Mouse (Mus musculus): ENCODE results near the gene Hacd1.

Hacd1 gene

DNA sequence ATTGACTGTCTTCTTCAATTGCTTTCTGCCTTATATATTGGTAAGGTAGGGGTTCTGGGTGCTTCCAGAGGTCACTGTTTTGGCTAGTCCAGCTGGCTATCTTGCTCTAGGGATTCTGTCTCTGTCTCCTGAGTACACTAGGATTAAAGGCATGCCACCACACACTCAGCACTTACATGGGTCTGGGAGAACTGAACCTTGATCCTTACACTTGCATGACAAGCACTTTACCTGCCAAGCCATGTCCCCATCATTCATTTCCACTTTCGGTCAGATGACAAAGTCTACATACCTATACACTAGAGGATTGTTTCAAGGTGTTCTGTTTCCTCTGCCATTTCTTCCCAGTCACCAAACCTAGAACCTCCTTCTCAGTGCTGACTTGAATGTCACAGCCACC, 50.8 kb downstream of the Hacd1 start:
- no peak for DNase-seq (ENCODE audit: low spot score in 2 of 2)

DNA sequence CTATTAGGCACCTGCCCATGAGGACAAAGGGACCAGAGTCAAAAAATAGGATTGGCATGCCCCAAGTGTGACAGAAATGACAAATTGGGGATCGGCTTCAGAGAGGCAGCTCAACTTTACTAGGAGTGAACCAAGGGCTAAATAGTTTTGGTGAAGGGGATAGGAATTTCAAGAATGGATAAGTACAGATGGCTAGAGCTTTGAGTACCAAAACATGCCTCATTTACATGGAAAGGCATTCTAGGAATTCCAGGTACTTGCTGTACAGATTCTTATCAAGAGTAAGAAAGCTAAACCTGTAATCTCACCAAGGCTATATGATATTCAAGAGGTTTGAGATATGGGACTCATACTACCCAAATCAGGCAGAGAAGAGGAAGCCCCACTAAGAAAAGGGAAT, 95.8 kb downstream of the Hacd1 start:
- DNase-seq (ENCODE audit: low spot score in 2 of 2): no peak

DNA sequence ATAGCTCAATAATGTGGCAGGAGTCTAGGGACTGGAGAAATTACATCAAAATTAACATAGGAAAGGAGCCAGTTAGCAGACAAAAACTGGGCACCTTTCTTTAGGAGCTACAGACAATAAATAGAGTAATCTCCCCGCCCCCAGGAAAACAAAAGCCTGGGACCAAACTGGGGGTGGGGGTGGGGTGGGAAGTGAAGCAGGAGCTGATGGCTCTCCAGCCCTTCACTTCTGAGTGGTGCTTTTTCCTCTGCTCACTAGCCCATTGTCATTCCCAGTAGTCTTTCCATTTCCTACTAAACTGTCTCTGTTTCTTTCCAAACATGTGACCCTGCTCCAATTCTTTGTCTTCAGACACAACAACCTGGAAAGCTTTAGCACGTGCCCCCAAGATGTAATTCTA, 99.5 kb downstream of the Hacd1 start:
- no peak for DNase-seq (ENCODE audit: low spot score in 2 of 2)

DNA sequence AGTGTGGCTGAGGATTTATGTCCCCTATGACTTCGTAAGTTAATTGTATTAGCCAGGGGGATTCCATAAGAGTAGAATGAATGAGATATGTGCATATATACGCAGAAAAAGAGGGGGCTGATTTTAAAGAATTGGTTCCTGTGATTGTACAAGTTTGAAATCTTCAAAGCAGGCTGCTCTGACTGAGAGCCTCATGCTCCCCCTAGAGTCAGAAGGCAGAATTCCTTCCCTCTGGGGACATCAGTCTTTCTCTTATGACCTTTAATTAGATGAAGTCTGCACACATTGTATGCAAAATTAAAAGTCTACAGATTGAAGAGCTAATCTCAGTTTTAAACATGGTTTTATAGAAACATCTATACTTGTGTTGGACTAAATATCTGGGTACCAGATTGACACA, 117.8 kb downstream of the Hacd1 start:
- DNase-seq (ENCODE audit: low spot score in 2 of 2): peak in 1 of 2 experiments; percentile 1

DNA sequence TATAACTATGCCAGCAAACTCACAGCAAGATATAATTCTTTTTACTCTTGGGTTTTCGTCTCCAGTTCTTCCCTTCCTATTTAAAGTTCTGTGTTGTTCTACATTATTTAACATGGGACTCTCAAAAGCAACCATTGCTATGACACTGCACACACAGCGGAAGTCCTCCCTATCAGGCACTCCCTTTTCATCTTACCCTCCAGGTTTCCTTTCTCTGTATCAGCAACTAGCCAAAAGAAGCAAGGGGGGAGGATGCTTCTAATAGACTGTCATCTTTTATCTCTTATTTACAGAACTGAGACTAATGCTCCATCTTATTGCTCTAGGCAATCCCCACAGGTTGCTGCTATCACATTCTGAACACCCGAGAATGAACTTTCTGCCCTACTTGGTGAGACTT, 120.6 kb downstream of the Hacd1 start:
- no peak for DNase-seq (ENCODE audit: low spot score in 2 of 2)

DNA sequence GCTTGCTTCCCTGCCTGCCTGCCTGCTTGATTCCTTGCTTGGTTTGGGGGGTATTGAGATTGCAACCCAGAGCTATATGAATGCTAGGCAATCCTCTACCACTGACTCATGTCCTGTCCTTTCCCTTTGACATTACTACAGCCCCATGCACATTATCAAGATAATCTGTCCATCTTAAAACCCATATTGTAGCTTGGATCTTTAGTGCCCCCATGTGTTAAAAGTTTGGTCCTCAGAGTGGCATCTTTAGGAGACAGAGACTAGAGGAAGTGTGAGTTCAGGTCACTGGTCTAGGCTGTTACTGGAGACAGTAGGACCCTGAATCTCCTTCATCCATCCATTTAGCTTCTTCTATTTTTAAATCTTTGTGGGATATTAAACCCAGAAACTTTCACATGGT, 123.7 kb downstream of the Hacd1 start:
- DNase-seq (ENCODE audit: low spot score in 2 of 2): no peak

DNA sequence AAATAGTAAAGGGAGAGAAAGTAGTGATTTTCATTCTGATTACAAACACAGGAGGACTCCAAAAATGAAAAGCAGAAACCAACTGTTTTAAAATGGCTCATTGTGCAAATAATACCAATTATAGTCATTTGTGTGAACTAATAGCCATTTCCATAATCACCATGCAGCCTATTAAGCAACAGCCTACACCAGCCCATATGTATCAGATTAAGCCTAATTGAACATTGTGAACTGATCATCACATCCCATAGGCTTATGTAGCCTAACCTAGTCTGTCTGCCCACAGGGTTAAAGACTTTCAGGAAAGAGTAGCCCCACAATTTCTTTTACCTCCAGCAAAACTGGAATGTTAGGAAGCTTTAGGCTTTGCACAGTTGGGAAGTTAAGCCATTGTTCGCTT, 125.2 kb downstream of the Hacd1 start:
- no peak for DNase-seq (ENCODE audit: low spot score in 2 of 2)

DNA sequence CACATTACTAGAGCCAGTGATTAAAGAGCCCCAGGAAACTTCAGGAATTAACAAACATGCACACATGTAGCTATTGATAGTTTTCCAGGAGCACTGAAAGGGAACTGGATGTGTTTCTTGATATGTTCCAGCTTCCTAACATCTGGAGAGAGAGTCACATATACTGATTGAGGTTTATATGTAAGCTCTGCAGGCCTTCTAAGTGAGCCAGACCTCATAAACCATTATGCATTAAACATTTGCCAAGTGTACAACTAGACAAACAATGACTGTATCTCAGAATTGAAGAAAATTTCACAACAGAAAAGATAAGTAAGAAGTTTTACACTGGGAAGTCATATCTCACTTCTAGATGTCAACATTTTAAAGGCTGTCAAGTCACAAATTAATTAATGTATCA, 167.4 kb downstream of the Hacd1 start:
- DNase-seq (ENCODE audit: low spot score in 2 of 2): no peak

DNA sequence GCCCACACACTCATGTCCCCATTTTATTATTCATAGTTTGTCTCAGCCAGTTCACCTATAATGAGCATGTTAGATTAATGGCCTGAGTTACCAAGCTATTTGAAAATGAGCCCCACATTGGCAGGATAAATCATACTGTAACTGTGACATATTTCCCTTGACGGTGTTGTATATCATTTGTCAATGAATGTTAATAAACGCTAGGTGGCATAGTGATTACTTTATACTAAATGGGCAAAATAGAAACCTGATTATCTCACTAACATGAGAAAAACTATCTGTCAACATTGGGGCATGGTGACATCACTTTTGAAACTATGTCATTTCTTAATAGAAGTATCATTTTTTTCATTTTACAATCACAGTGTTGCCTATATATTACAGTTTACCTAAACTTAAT, 198.5 kb downstream of the Hacd1 start:
- no peak for DNase-seq (ENCODE audit: low spot score in 2 of 2)

DNA sequence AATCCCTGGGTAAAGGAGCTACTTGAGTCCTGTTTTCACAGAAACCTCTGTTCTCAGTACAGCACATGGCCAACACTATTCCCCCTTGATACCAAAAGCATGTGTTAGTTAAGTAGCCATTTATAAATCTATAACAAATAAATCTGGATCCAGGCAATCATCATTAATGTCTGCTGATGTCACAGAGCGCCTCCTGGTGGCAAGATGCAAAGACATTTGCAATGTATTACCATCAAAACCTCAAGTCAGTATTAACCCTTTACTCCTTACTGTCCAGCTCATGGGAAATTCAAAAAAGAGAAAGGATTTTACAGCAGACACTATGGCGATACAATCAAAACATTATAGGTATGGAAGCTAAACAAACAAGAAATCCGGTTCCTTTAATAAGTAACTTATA, 200.4 kb downstream of the Hacd1 start:
- DNase-seq (ENCODE audit: low spot score in 2 of 2): peak; percentile 2 to 27

DNA sequence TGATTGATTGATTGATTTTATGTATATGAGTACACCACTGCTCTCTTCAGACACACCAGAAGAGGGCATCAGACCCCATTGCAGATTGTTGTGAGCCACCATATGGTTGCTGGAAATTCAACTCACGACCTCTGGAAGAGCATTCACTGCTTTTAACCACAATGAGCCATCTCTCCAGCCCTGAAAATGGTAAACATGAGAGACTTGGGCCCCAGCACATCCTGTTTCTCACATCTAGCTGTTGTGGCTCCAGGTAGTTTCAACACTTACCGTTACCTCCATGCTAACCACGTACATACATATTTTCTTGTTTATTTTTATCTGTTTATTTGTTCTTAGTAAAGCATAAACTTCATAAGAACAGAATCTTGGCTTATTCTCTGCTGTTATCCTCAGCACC, 219.6 kb downstream of the Hacd1 start:
- DNase-seq (ENCODE audit: low spot score in 2 of 2): peak in 1 of 2 experiments; percentile 6

DNA sequence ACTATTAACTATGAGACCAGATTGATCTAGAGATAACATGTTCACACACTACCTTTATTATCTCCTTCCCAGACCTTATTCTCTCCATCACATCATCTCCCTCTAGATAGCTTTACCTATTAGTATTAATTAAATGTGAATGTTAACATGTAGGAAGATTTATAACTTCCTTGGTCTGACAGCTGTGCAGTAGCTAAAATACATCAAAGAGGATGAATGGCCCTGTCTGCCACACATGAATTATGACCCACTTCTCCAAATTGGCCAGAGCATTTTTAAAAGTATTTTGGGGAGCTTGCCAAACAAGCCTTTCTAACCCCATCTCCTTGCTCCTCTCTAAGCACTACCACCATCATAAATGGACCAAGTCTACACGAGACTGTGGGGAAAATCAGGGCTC, 220.9 kb downstream of the Hacd1 start:
- no peak for DNase-seq (ENCODE audit: low spot score in 2 of 2)

DNA sequence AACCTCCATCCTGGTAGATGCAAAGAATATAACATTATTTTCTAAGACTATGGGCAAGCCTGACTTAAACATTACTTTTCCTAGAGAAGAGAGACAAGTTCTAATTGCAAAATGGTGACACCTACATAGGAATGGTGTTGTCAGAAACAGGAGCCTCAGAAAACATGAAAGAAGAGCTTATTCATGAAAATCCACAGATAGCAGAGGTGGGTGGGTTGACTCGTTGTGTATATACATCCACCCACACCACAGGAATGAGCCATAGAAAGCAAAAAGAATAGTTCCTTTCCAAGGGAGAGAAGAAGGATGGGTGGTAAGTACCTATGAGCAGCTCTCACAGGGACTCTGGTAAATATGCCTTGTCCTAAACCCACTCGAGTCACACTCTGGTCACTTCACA, 239.3 kb downstream of the Hacd1 start:
- no peak for DNase-seq (ENCODE audit: low spot score in 2 of 2)

DNA sequence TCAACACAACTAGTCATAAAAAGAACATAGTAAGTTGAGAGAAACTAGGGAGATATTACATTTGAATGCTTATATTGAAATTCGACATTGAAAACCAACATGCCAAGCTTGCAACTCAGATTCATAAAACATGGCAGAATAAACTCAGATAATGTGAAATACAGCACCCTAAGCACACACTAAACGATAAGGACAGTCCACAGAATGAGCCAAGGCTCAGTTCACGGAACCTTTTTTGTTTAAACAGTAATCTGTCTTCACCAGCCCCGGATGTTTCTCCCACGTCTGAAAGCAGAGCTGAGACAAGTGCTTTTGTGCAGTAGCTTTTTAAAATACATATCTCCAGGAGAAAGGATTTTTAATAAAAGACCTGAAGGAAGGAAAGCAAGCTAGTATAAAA, 247.3 kb downstream of the Hacd1 start:
- DNase-seq (ENCODE audit: low spot score in 2 of 2): no peak

DNA sequence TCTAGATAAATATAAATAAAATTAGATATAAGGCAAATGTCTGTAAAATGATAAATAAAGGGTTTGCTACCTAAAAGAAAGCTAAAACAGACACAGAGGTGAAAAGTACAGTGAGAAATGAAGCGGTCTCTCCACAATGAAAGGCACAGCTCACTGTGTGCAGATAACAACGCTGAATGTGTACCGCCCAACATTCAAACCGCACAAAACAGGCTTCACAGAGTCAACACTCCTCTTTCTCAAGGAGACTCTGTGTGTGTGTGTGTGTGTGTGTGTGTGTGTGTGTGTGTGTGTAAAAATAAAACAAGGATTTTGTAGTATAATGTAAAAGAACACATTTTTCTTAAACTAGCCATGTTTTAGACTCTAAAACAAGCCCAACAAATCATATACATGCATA, 247.9 kb downstream of the Hacd1 start:
- DNase-seq (ENCODE audit: low spot score in 2 of 2): no peak

DNA sequence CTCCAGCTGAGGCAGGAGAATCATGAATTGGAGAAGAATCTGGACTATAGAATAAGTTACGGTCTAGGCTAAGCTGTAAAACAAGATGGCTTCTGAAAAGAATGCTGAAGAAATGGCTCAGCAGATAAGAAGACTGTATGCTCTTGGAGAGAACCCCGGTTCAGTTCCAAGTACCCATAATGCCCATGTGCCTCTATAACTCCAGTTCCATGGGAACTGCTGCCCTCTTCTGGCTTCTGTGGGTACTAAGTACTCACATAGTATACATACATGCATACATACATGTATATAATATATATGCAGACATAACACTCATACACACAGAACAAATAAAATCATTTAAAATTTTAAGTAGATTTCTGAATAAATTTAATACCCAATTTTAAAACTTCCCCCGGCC, 249.8 kb downstream of the Hacd1 start:
- DNase-seq (ENCODE audit: low spot score in 2 of 2): no peak

DNA sequence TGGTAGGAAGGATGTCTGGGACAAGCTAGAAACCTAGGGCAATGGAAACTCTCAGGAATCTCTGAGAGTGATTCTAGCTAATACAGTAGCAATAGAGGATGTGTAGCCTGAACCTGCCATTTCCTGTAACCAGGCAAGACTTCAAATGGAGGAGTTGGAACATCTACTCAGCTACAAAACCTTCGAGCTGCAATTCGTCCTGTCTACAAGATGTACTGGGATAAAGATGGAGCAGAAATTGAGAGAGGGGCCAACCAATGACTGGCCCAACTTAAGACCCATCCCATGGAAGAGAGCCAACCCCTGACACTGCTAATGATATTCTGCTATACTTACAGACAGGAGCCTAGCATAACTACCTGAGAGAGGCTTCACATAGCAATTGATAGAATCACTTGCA, 255.3 kb downstream of the Hacd1 start:
- DNase-seq (ENCODE audit: low spot score in 2 of 2): no peak
